Mouse (Mus musculus): Measurements from ENCODE around the gene Atg4b. TPM values are rescaled to one million over a fixed set of nuclear protein-coding genes. Genes with fewer than 3 reads are reported as not detected.

Gene Atg4b
- polyA plus RNA-seq, 1 experiment = 43.8 TPM

DNA sequence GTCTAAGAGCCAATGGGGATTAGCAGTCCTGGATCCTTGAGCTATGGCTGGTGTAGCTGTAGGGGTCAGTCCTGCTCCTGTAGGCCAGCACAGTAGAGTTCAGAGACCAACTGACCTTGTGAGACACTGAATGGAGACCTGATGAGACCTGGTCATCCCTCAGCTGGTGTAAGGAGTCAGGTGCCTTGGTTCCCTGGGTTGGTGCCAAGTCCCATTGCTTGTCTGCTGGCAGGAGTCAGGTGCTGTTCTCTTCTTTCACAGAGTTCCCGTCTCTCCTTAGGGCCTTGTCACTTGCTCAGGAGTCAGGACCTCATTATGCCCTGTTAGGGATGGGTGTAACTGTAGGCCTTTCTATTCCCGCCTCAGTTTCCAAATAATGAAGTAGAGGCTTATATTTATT lies 35.6 kb downstream of the Atg4b start:
- Histone ChIP-seq H3K27ac (ENCODE audit: insufficient read depth, low read depth, low read length) (no peak overlapping the region), H3K4me1 (ENCODE audit: control insufficient read depth, insufficient read depth, low read length) (no peaks in the 10 kb centered on the region)
- TF ChIP-seq CTCF (IDR thresholded peaks at IDR 0.05; ENCODE audit: low read depth, low read length) (no peak), POLR2A (IDR thresholded peaks at IDR 0.05; ENCODE audit: borderline replicate concordance, low read depth, low read length) (no peak)

GRCm38 (mm10) chr1:93794526-93794925 lies 43.2 kb downstream of the Atg4b start:
- peaks cover 3% of the 10 kb centered on the region; the same call in 1 of the 2 replicates for H3K4me1 ChIP-seq (ENCODE audit: control insufficient read depth, insufficient read depth, low read length)
- no peak overlapping the region for H3K27ac ChIP-seq (ENCODE audit: insufficient read depth, low read depth, low read length)
- no peak for TF ChIP-seq POLR2A (IDR thresholded peaks at IDR 0.05; ENCODE audit: borderline replicate concordance, low read depth, low read length)
- no peak for TF ChIP-seq CTCF (IDR thresholded peaks at IDR 0.05; ENCODE audit: low read depth, low read length)
- no peak overlapping the region for H3K4me3 ChIP-seq (ENCODE audit: insufficient read depth, low read length)

More for the DNA sequence above, 35.6 kb downstream of the Atg4b start:
- H3K4me3 ChIP-seq (ENCODE audit: insufficient read depth, low read length) = no peak overlapping the region

DNA sequence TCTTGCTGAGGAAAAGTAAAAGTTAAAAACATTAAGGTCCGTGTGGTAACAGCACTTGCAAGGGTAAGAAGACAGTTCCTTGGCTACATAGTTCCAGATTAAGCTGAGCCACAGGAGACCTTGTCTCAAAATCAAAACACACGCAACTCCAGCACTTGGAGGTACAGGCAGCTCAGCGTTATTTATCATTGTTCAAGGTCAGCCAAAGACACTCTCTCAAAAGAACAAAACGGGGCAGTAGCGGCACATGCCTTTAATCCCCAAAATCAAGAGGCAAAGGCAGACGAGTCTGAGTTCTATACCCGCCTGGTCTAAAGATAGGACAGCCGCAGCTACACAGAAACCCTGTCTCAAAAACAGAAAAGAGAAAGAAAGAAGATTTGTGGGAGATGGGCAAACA lies 44.6 kb downstream of the Atg4b start:
- TF ChIP-seq POLR2A (IDR thresholded peaks at IDR 0.05; ENCODE audit: borderline replicate concordance, low read depth, low read length) = no peak
- no peak for TF ChIP-seq CTCF (IDR thresholded peaks at IDR 0.05; ENCODE audit: low read depth, low read length)
- Histone ChIP-seq H3K27ac (ENCODE audit: insufficient read depth, low read depth, low read length) (no peak overlapping the region), H3K4me3 (ENCODE audit: insufficient read depth, low read length) (no peak overlapping the region), H3K4me1 (ENCODE audit: control insufficient read depth, insufficient read depth, low read length) (peaks cover 7% of the 10 kb centered on the region)

GRCm38 (mm10) chr1:93800670-93801503 lies 49.6 kb downstream of the Atg4b start:
- H3K27ac ChIP-seq (ENCODE audit: insufficient read depth, low read depth, low read length) = peak overlapping the region; percentile 60; the same call in 1 of the 2 replicates
- no peak for TF ChIP-seq CTCF (IDR thresholded peaks at IDR 0.05; ENCODE audit: low read depth, low read length)

DNA sequence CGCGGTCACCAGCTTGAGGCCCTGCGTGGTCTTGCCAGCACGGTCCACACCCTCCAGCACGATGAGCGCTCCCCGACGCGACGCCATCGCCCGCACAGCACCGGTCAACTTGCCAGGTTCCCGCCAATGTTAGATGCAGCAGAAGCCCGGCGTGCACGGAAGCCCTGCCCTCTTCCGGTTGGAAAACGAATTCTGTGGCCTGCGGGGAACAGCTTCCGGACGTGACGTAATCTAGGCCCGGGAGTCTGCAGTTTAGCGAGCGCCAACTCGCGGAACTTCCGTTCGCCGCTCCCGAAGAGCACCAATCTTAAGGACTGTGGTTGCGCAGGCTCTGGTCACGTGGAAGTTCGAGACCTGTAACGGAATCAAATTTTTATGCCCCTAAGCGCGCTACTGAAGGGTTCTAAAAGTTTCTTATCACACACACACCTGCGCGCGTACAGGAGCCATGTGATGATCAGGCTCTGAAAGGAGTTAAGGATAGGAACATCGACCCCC lies 50.5 kb downstream of the Atg4b start, which contains the start of gene Dtymk:
Gene Dtymk, minus strand, starts transcription at position 194 of the 498 bp plus-strand sequence.
- Histone ChIP-seq H3K4me1 (ENCODE audit: control insufficient read depth, insufficient read depth, low read length) (peaks cover 18% of the 10 kb centered on the region), H3K27ac (ENCODE audit: insufficient read depth, low read depth, low read length) (peak within 1 kb of the TSS; percentile 91), H3K4me3 (ENCODE audit: insufficient read depth, low read length) (peak within 1 kb of the TSS; percentile 90)
- TF ChIP-seq CTCF (IDR thresholded peaks at IDR 0.05; ENCODE audit: low read depth, low read length) = no peak
- TF ChIP-seq POLR2A (IDR thresholded peaks at IDR 0.05; ENCODE audit: borderline replicate concordance, low read depth, low read length) = no peak

More at GRCm38 (mm10) chr1:93800670-93801503, 49.6 kb downstream of the Atg4b start:
- Histone ChIP-seq H3K4me1 (ENCODE audit: control insufficient read depth, insufficient read depth, low read length) (peaks cover 18% of the 10 kb centered on the region), H3K4me3 (ENCODE audit: insufficient read depth, low read length) (peak overlapping the region; percentile 90)

DNA sequence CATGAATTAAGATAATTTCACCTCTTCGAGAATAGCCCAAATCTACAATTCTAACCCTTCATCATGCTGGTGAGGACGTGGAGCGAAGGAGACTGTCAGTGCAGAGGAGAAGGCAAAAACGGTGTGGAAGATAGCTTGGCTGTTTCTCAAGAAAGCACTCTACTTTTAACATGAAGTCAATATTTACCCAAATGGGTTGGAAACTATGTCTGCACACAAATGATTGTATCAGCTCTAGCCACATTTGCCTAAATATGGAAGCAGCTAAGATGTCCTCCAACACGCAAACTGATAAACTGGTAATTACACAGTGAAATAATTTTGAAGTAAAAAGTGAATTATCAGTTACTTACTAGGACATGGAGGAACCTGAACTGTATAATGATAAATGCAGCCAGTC lies 51.5 kb downstream of the Atg4b start:
- H3K27ac ChIP-seq (ENCODE audit: insufficient read depth, low read depth, low read length) = peak overlapping the region; percentile 91
- H3K4me3 ChIP-seq (ENCODE audit: insufficient read depth, low read length) = peak overlapping the region; percentile 29
- TF ChIP-seq CTCF (IDR thresholded peaks at IDR 0.05; ENCODE audit: low read depth, low read length) (no peak), POLR2A (IDR thresholded peaks at IDR 0.05; ENCODE audit: borderline replicate concordance, low read depth, low read length) (no peak)
- peaks cover 16% of the 10 kb centered on the region for H3K4me1 ChIP-seq (ENCODE audit: control insufficient read depth, insufficient read depth, low read length)

GRCm38 (mm10) chr1:93803556-93804507 lies 52.5 kb downstream of the Atg4b start, which contains the start of gene Ing5:
Ing5 (plus strand) TSS chr1:93803965.
- Histone ChIP-seq H3K4me1 (ENCODE audit: control insufficient read depth, insufficient read depth, low read length) (peaks cover 14% of the 10 kb centered on the region), H3K4me3 (ENCODE audit: insufficient read depth, low read length) (peak within 1 kb of the TSS; percentile 87), H3K27ac (ENCODE audit: insufficient read depth, low read depth, low read length) (peak within 1 kb of the TSS; percentile 91)
- no peak for TF ChIP-seq POLR2A (IDR thresholded peaks at IDR 0.05; ENCODE audit: borderline replicate concordance, low read depth, low read length)
- TF ChIP-seq CTCF (IDR thresholded peaks at IDR 0.05; ENCODE audit: low read depth, low read length) = 0 out of 2 replicates have a peak, but pooled peaks have one; percentile 10

- peak overlapping the region; percentile 87 for H3K4me3 ChIP-seq (ENCODE audit: insufficient read depth, low read length)
- TF ChIP-seq POLR2A (IDR thresholded peaks at IDR 0.05; ENCODE audit: borderline replicate concordance, low read depth, low read length) = no peak
- no peak for TF ChIP-seq CTCF (IDR thresholded peaks at IDR 0.05; ENCODE audit: low read depth, low read length)
- no peak overlapping the region for H3K27ac ChIP-seq (ENCODE audit: insufficient read depth, low read depth, low read length)
- peaks cover 14% of the 10 kb centered on the region for H3K4me1 ChIP-seq (ENCODE audit: control insufficient read depth, insufficient read depth, low read length)
These were observed 53.5 kb downstream of the Atg4b start for GRCm38 (mm10) chr1:93804818-93805217.

DNA sequence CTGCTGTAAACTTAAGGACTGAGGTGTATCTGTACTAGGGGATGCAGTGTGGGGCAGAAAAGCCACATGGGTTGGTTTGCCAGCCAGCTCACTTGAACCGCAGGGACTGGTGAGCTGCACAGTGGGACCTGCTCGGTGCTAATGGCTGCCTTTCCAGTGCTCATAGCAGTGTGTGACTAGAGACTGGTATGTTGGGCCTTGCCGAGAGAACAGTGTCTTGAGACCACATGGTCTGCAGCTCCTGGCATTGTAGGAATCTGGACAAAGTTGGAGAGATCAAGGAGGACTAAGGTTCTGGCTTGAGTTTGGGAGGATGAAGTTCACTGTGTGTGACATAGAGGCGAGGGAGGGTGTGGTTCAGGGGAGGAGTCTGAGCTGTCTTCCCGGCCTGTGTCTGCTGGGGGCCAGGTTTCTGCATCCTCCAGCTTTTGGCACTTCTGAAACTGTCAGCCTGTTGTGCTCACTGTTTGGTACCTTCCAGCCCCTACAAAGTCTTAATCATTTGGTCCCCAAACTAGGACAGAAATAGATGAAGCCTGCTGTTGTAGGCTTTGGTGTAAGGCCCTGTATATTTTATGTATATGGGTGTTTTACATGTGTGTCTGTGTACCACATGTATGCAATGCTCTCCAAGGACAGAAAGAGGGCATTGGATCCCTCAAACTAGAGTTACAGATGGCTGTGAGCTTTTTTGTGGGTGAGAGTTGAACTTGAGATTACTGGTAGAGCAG lies 54.1 kb downstream of the Atg4b start:
- TF ChIP-seq CTCF (IDR thresholded peaks at IDR 0.05; ENCODE audit: low read depth, low read length) (no peak), POLR2A (IDR thresholded peaks at IDR 0.05; ENCODE audit: borderline replicate concordance, low read depth, low read length) (no peak)
- H3K4me3 ChIP-seq (ENCODE audit: insufficient read depth, low read length) = no peak overlapping the region
- H3K27ac ChIP-seq (ENCODE audit: insufficient read depth, low read depth, low read length) = no peak overlapping the region
- peaks cover 14% of the 10 kb centered on the region for H3K4me1 ChIP-seq (ENCODE audit: control insufficient read depth, insufficient read depth, low read length)
